Mouse (Mus musculus) embryonic facial prominence, embryonic 11.5 days (tissue): ENCODE results near the gene Myo9b. TPM values are rescaled to one million over a fixed set of nuclear protein-coding genes. Genes with fewer than 3 reads are reported as not detected.

Experiments used
- polyA plus RNA-seq: library from polyadenylated mRNA; unstranded; fragments of >200 nt; fragmentation: Nextera tagmentation; extraction: Ambion mirVana; gene quantifications from 2 replicates; pipeline ENCODE4 v1.2.1, GENCODE M21; 2014

The Myo9b gene
- polyA plus RNA-seq, 1 experiment from 2014 or later: 17.5 TPM

Other genes starting within 250 kb of the Myo9b start
- 62.1 and 64.4 TPM in 2 replicates for gene Haus8, start 220 bp downstream of the Myo9b start, polyA plus RNA-seq
- gene Use1, start 94.1 kb downstream of the Myo9b start, polyA plus RNA-seq: 78.0 and 81.0 TPM in 2 replicates
- gene Ocel1, start 98.6 kb downstream of the Myo9b start, polyA plus RNA-seq: 2.1 and 2.2 TPM in 2 replicates
- gene Nr2f6, start 109.2 kb downstream of the Myo9b start, polyA plus RNA-seq: 53.7 and 62.5 TPM in 2 replicates
- 2.9 and 4.3 TPM in 2 replicates for gene Ushbp1, start 123.1 kb downstream of the Myo9b start, polyA plus RNA-seq
- gene Babam1, start 124.1 kb downstream of the Myo9b start, polyA plus RNA-seq: 93.6 and 111 TPM in 2 replicates
- gene Ankle1, start 133.3 kb downstream of the Myo9b start, polyA plus RNA-seq: 9.0 and 13.0 TPM in 2 replicates
- 30.1 and 37.4 TPM in 2 replicates for gene Abhd8, start 190.9 kb downstream of the Myo9b start, polyA plus RNA-seq
- gene Mrpl34, start 192.2 kb downstream of the Myo9b start, polyA plus RNA-seq: 180 and 185 TPM in 2 replicates
- 105 and 115 TPM in 2 replicates for gene Dda1, start 196.5 kb downstream of the Myo9b start, polyA plus RNA-seq
- 3.1 and 3.2 TPM in 2 replicates for gene Ano8, start 213.2 kb downstream of the Myo9b start, polyA plus RNA-seq
- gene Gtpbp3, start 215.4 kb downstream of the Myo9b start, polyA plus RNA-seq: 4.8 and 5.4 TPM in 2 replicates
- 48.8 and 50.3 TPM in 2 replicates for gene Plvap, start 239.0 kb downstream of the Myo9b start, polyA plus RNA-seq